Mouse (Mus musculus): ENCODE data around the gene Syndig1. TPM values are rescaled to one million over a fixed set of nuclear protein-coding genes. Genes with fewer than 3 reads are reported as not detected.

Gene Syndig1
- polyA plus RNA-seq, 1 experiment from 2014 or later = 11.8 TPM

Other genes starting within 250 kb of the Syndig1 start
- gene C530025M09Rik, start 2.0 kb downstream of the Syndig1 start, polyA plus RNA-seq (2014; fragmentation: Nextera tagmentation; extraction: Ambion mirVana) = 0.36 and 0.53 TPM in 2 replicates